Mouse (Mus musculus): ENCODE data around the gene Cdk2ap2. TPM values are rescaled to one million over a fixed set of nuclear protein-coding genes. Genes with fewer than 3 reads are reported as not detected.

The Cdk2ap2 gene
- total RNA-seq, 1 experiment: 39.6 TPM

DNA sequence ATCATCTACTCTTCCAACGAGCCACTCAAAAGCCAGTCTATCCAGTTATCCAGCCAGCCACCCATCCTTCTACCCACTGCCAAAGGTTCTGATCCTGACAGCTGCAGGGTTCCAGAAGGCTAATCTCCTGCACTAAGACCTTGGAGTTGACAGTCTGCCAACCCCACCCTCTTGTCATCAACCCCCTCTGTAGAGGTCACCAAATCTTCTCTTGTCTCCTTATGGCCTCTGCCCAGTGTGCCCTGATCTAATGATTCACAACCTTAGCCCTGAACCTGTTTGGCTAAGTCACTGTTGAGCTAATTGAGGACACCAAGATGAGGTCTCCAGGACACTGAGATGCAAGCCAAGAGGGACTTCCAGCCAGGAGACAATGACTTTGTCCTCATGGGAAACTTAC, 17.4 kb upstream of the Cdk2ap2 start:
- H3K36me3 ChIP-seq (ENCODE audit: control insufficient read depth, insufficient read depth, low read length, poor library complexity, severe bottlenecking): no peaks in the 10 kb centered on the region
- no peak for DNase-seq (ENCODE audit: low read depth, low spot score)
- no peak overlapping the region for H3K4me3 ChIP-seq (ENCODE audit: insufficient read depth in 1 of 2, low read depth in 1 of 2, low read length in 2 of 2, poor library complexity in 1 of 2, severe bottlenecking in 1 of 2)
- in situ Hi-C loops (cut with MboI; ENCODE audit: low sequenced_read_pairs in 2 of 2, unreplicated experiment in 2 of 2): no loop called here
- no peak overlapping the region for H3K27ac ChIP-seq (ENCODE audit: insufficient read depth, low read depth, low read length, poor library complexity, severe bottlenecking)
- H3K4me1 ChIP-seq (ENCODE audit: control insufficient read depth in 2 of 2, insufficient read depth in 2 of 2, low read length in 2 of 2, poor library complexity in 1 of 2): peaks cover 0 to 9% of the 10 kb centered on the region in 2 experiments; a peak in 1 of 4 replicates
- TF ChIP-seq MAFK (IDR thresholded peaks at IDR 0.05; ENCODE audit: insufficient read depth, low read depth, low read length): no peak
- TF ChIP-seq CHD2 (IDR thresholded peaks at IDR 0.05; ENCODE audit: low read depth, low read length): no peak
- TF ChIP-seq ZC3H11A (IDR thresholded peaks at IDR 0.05; ENCODE audit: borderline replicate concordance, low read depth, low read length): no peak
- no peak for TF ChIP-seq HCFC1 (IDR thresholded peaks at IDR 0.05; ENCODE audit: borderline replicate concordance, insufficient read depth, low read length)
- no peak for TF ChIP-seq ZNF384 (IDR thresholded peaks at IDR 0.05; ENCODE audit: low read depth, low read length)
- H3K9ac ChIP-seq (ENCODE audit: insufficient read depth, low read depth, low read length, poor library complexity, severe bottlenecking): no peak overlapping the region
- no peaks in the 10 kb centered on the region for H3K9me3 ChIP-seq (ENCODE audit: control insufficient read depth, insufficient read depth, low read depth, low read length)

DNA sequence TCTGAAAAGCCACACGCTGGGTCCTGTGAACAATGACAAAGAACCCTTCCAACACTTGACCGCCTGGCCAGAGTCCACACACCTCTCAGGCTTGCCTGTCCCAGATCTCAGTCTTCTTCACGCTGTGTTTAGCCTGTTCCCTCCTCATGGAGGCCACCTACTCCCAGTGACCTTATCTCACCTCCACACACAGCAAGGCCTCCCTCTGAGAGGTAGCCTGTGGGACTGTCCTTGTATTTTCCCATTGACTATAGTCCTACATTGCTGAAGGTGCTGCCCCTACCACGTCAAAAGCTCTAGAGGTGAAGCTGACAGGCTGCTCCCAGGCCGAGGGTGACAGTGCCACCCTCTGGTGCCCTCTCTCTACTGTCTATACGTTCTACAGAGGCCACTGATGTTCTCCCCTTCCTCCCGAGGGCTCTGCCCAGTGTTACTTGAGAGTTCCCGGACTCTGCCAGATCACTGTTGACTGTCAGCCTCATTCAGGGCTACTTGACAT, 16.4 kb upstream of the Cdk2ap2 start:
- in situ Hi-C loops (cut with MboI; ENCODE audit: low sequenced_read_pairs in 2 of 2, unreplicated experiment in 2 of 2): no loop called here
- Histone ChIP-seq H3K36me3 (ENCODE audit: control insufficient read depth, insufficient read depth, low read length, poor library complexity, severe bottlenecking) (no peaks in the 10 kb centered on the region), H3K4me1 (ENCODE audit: control insufficient read depth in 2 of 2, insufficient read depth in 2 of 2, low read length in 2 of 2, poor library complexity in 1 of 2) (peaks cover 0 to 9% of the 10 kb centered on the region in 2 experiments; a peak in 1 of 4 replicates), H3K9ac (ENCODE audit: insufficient read depth, low read depth, low read length, poor library complexity, severe bottlenecking) (no peak overlapping the region), H3K9me3 (ENCODE audit: control insufficient read depth, insufficient read depth, low read depth, low read length) (no peaks in the 10 kb centered on the region), H3K27ac (ENCODE audit: insufficient read depth, low read depth, low read length, poor library complexity, severe bottlenecking) (no peak overlapping the region), H3K4me3 (ENCODE audit: insufficient read depth in 1 of 2, low read depth in 1 of 2, low read length in 2 of 2, poor library complexity in 1 of 2, severe bottlenecking in 1 of 2) (no peak overlapping the region)
- DNase-seq (ENCODE audit: low read depth, low spot score): no peak
- no peak for TF ChIP-seq ZNF384 (IDR thresholded peaks at IDR 0.05; ENCODE audit: low read depth, low read length)
- TF ChIP-seq CHD2 (IDR thresholded peaks at IDR 0.05; ENCODE audit: low read depth, low read length): no peak
- no peak for TF ChIP-seq HCFC1 (IDR thresholded peaks at IDR 0.05; ENCODE audit: borderline replicate concordance, insufficient read depth, low read length)
- TF ChIP-seq MAFK (IDR thresholded peaks at IDR 0.05; ENCODE audit: insufficient read depth, low read depth, low read length): no peak
- no peak for TF ChIP-seq ZC3H11A (IDR thresholded peaks at IDR 0.05; ENCODE audit: borderline replicate concordance, low read depth, low read length)

DNA sequence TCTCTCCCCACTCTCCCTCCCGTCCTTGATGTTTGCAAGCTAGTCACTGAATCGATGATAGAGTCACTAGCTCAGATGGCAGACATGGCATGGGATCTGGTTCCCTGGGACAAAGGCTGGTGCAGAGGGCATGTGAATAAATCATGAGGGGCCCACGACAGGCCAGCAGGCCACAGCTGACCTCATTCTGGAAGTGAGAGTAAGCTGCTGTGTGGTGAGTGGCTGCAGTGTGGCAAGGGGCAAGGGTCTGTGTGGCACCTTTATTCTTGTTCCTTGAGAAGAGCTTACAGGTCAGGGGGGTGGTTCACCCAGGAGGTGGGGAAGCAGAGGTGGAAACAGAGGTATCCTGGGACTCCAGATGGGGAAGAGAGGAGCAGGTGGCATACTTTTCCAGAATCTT, 15.6 kb upstream of the Cdk2ap2 start, which contains the start of gene Cabp2:
Gene Cabp2, plus strand, starts transcription at position 185 of the 400 bp plus-strand sequence.
- H3K9me3 ChIP-seq (ENCODE audit: control insufficient read depth, insufficient read depth, low read depth, low read length): no peaks in the 10 kb centered on the region

DNA sequence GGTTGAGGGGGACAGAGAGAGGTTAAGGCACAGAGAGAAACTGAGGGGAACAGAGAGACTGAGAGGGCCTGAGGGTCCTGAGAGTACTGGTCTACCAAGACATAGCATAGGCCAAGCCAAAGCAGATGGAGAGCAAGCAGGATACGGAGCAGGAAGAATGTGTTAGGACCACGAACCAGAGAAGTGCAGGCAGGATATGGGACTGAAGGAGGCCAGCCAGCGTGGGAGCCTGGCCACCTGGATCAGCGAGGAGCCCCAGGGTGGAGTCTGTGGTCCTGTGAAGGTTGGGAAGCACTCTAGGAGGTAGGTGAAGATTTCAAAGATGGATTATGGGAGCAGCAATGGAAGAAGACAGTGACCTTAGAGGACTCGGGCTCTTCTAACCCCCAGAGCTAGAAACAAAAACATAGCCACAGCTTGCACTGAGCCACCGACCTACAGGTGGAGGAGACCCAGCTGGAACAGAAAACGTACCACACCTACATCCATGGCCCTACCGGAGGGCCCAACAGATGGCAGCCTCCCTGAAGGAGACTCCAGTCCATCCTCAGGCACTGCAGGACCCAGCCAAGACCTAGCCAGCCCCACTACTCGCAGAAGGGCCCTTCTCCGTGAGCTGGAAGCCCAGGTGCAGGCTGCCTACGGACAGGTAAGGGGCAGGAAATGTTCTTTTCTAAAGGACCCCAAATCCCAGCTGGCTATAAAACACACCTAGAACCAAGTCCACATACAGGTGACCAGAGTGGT, 14.6 kb upstream of the Cdk2ap2 start:
- TF ChIP-seq ZNF384 (IDR thresholded peaks at IDR 0.05; ENCODE audit: low read depth, low read length) (no peak), CHD2 (IDR thresholded peaks at IDR 0.05; ENCODE audit: low read depth, low read length) (no peak), MAFK (IDR thresholded peaks at IDR 0.05; ENCODE audit: insufficient read depth, low read depth, low read length) (no peak), HCFC1 (IDR thresholded peaks at IDR 0.05; ENCODE audit: borderline replicate concordance, insufficient read depth, low read length) (no peak), ZC3H11A (IDR thresholded peaks at IDR 0.05; ENCODE audit: borderline replicate concordance, low read depth, low read length) (no peak)
- in situ Hi-C loops (cut with MboI; ENCODE audit: low sequenced_read_pairs in 2 of 2, unreplicated experiment in 2 of 2): no loop called here
- no peak for DNase-seq (ENCODE audit: low read depth, low spot score)

More for the DNA sequence above, 15.6 kb upstream of the Cdk2ap2 start, which contains the start of gene Cabp2:
- H3K27ac ChIP-seq (ENCODE audit: insufficient read depth, low read depth, low read length, poor library complexity, severe bottlenecking): no peak within 1 kb of the TSS
- H3K4me3 ChIP-seq (ENCODE audit: insufficient read depth in 1 of 2, low read depth in 1 of 2, low read length in 2 of 2, poor library complexity in 1 of 2, severe bottlenecking in 1 of 2): no peak within 1 kb of the TSS
- no peak for DNase-seq (ENCODE audit: low read depth, low spot score)
- H3K4me1 ChIP-seq (ENCODE audit: control insufficient read depth in 2 of 2, insufficient read depth in 2 of 2, low read length in 2 of 2, poor library complexity in 1 of 2): peaks cover 0 to 9% of the 10 kb centered on the region in 2 experiments; a peak in 1 of 4 replicates
- in situ Hi-C loops (cut with MboI; ENCODE audit: low sequenced_read_pairs in 2 of 2, unreplicated experiment in 2 of 2): no loop called here
- no peak for TF ChIP-seq HCFC1 (IDR thresholded peaks at IDR 0.05; ENCODE audit: borderline replicate concordance, insufficient read depth, low read length)
- TF ChIP-seq ZC3H11A (IDR thresholded peaks at IDR 0.05; ENCODE audit: borderline replicate concordance, low read depth, low read length): no peak
- no peak for TF ChIP-seq ZNF384 (IDR thresholded peaks at IDR 0.05; ENCODE audit: low read depth, low read length)
- TF ChIP-seq MAFK (IDR thresholded peaks at IDR 0.05; ENCODE audit: insufficient read depth, low read depth, low read length): no peak
- TF ChIP-seq CHD2 (IDR thresholded peaks at IDR 0.05; ENCODE audit: low read depth, low read length): no peak
- H3K9ac ChIP-seq (ENCODE audit: insufficient read depth, low read depth, low read length, poor library complexity, severe bottlenecking): no peak within 1 kb of the TSS
- no peaks in the 10 kb centered on the region for H3K36me3 ChIP-seq (ENCODE audit: control insufficient read depth, insufficient read depth, low read length, poor library complexity, severe bottlenecking)

More for the DNA sequence above, 14.6 kb upstream of the Cdk2ap2 start:
- Histone ChIP-seq H3K4me3 (ENCODE audit: insufficient read depth in 1 of 2, low read depth in 1 of 2, low read length in 2 of 2, poor library complexity in 1 of 2, severe bottlenecking in 1 of 2) (no peak overlapping the region), H3K9me3 (ENCODE audit: control insufficient read depth, insufficient read depth, low read depth, low read length) (no peaks in the 10 kb centered on the region), H3K9ac (ENCODE audit: insufficient read depth, low read depth, low read length, poor library complexity, severe bottlenecking) (no peak overlapping the region), H3K4me1 (ENCODE audit: control insufficient read depth in 2 of 2, insufficient read depth in 2 of 2, low read length in 2 of 2, poor library complexity in 1 of 2) (peaks cover 0 to 9% of the 10 kb centered on the region in 2 experiments; a peak in 1 of 4 replicates), H3K36me3 (ENCODE audit: control insufficient read depth, insufficient read depth, low read length, poor library complexity, severe bottlenecking) (no peaks in the 10 kb centered on the region), H3K27ac (ENCODE audit: insufficient read depth, low read depth, low read length, poor library complexity, severe bottlenecking) (no peak overlapping the region)

Data from ES-E14 (cell line).